Mouse (Mus musculus) bone marrow, adult 2 months (tissue): ENCODE data around the gene Cmtm5.

Source experiments
- CTCF ChIP-seq: fragments of 200-500 bp; IDR thresholded peaks from 2 replicates; pipeline ENCODE4 v1.5.1; 2011; ENCODE audit warnings: low read length, control low read depth; ENCODE audit not compliant: control insufficient read depth, insufficient read depth
- POLR2A ChIP-seq: fragments of 200-500 bp; IDR thresholded peaks from 2 replicates; pipeline ENCODE4 v1.6.1; 2011; ENCODE audit warnings: low read depth, mild to moderate bottlenecking, control low read depth, low read length, borderline replicate concordance; ENCODE audit not compliant: control insufficient read depth

DNA sequence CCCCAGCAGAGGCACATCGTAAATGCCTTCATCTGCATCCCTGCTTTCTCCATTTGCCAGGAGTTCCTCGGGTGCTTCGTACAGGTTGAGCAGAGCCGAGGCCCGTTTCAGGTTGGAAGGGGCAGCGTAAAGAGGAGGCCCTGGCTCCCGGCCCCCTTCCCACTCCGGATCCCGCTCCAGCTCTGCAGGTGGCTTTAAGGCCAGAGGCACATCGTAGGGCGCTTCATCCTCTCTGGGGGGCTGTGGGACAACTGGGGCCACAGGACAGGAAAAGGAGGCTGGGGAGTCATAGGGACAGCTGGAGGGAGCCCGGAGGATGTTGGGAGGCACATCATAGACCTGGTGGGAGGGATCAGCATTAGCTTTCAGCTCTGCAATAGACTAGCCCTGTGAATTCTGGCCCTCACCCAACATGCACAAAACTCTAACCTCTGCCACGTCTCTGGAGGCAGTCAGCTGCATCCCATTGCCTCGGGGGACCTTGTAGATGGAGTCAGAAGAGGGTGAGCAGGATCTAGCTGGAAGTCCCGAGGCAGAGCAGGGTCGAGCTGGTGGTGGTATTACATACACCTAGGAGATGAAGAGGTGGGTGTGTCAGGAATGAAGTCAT lies 15.9 kb upstream of the Cmtm5 start:
- TF ChIP-seq POLR2A = no peak
- no peak for TF ChIP-seq CTCF
